Mouse (Mus musculus): ENCODE data around the gene Ywhae.

Ywhae gene

GRCm38 (mm10) chr11:75737806-75738476, 5.3 kb downstream of the Ywhae start:
- no peak for DNase-seq (ENCODE audit: low read depth, low spot score)

GRCm38 (mm10) chr11:75738477-75738821, 5.8 kb downstream of the Ywhae start:
- DNase-seq (ENCODE audit: low read depth, low spot score): no peak

GRCm38 (mm10) chr11:75740204-75740603, 7.5 kb downstream of the Ywhae start:
- DNase-seq (ENCODE audit: low read depth, low spot score): no peak

GRCm38 (mm10) chr11:75741615-75742014, 8.9 kb downstream of the Ywhae start:
- peak; percentile 57 for DNase-seq (ENCODE audit: low read depth, low spot score)

- DNase-seq (ENCODE audit: low read depth, low spot score): no peak
These were observed 12.1 kb downstream of the Ywhae start for GRCm38 (mm10) chr11:75744761-75745160.

- DNase-seq (ENCODE audit: low read depth, low spot score): no peak
These were observed 17.9 kb downstream of the Ywhae start for GRCm38 (mm10) chr11:75750537-75750936.

GRCm38 (mm10) chr11:75751082-75751481, 18.4 kb downstream of the Ywhae start:
- no peak for DNase-seq (ENCODE audit: low read depth, low spot score)

- DNase-seq (ENCODE audit: low read depth, low spot score): peak; percentile 73
These were observed 24.0 kb downstream of the Ywhae start for GRCm38 (mm10) chr11:75756687-75757086.

GRCm38 (mm10) chr11:75758553-75758952, 25.9 kb downstream of the Ywhae start:
- DNase-seq (ENCODE audit: low read depth, low spot score): no peak

- no peak for DNase-seq (ENCODE audit: low read depth, low spot score)
These were observed 28.1 kb downstream of the Ywhae start for GRCm38 (mm10) chr11:75760785-75761184.

GRCm38 (mm10) chr11:75762708-75763107, 30.0 kb downstream of the Ywhae start:
- DNase-seq (ENCODE audit: low read depth, low spot score): no peak

GRCm38 (mm10) chr11:75764521-75765023, 31.9 kb downstream of the Ywhae start:
- peak; percentile 33 for DNase-seq (ENCODE audit: low read depth, low spot score)

- DNase-seq (ENCODE audit: low read depth, low spot score): no peak
These were observed 32.5 kb downstream of the Ywhae start for GRCm38 (mm10) chr11:75765161-75765560.

GRCm38 (mm10) chr11:75767014-75767413, 34.3 kb downstream of the Ywhae start:
- no peak for DNase-seq (ENCODE audit: low read depth, low spot score)

- no peak for DNase-seq (ENCODE audit: low read depth, low spot score)
These were observed 35.7 kb downstream of the Ywhae start for GRCm38 (mm10) chr11:75768091-75768989.

- peak; percentile 85 for DNase-seq (ENCODE audit: low read depth, low spot score)
These were observed 36.5 kb downstream of the Ywhae start for GRCm38 (mm10) chr11:75769206-75769605.

- DNase-seq (ENCODE audit: low read depth, low spot score): no peak
These were observed 39.9 kb downstream of the Ywhae start for GRCm38 (mm10) chr11:75772562-75772961.

GRCm38 (mm10) chr11:75775919-75776318, 43.2 kb downstream of the Ywhae start:
- no peak for DNase-seq (ENCODE audit: low read depth, low spot score)

- peak; percentile 60 for DNase-seq (ENCODE audit: low read depth, low spot score)
These were observed 49.2 kb downstream of the Ywhae start for GRCm38 (mm10) chr11:75781919-75782318.

- no peak for DNase-seq (ENCODE audit: low read depth, low spot score)
These were observed 51.1 kb downstream of the Ywhae start for GRCm38 (mm10) chr11:75783799-75784198.

- DNase-seq (ENCODE audit: low read depth, low spot score): no peak
These were observed 53.2 kb downstream of the Ywhae start for GRCm38 (mm10) chr11:75785897-75786296.

- no peak for DNase-seq (ENCODE audit: low read depth, low spot score)
These were observed 59.9 kb downstream of the Ywhae start for GRCm38 (mm10) chr11:75792535-75792934.

GRCm38 (mm10) chr11:75793351-75793750, 60.7 kb downstream of the Ywhae start:
- no peak for DNase-seq (ENCODE audit: low read depth, low spot score)

All from CD4-positive helper T cell, adult 2 months (primary cell).